Mouse (Mus musculus): ENCODE results near the gene Cnot9.
A peak's percentile ranks its signal among the peaks of the same experiment; 100 is the strongest.
"Not testable (repeated sequence)": the region's sequence is repeated elsewhere in the genome, so short reads cannot be mapped to it uniquely, and the experiment has no call there.

Cnot9 gene

GRCm38 (mm10) chr1:74505721-74506464 is at the start of gene Cnot9:
TSS of gene Cnot9 (plus strand) at chr1:74506058.
- DNase-seq (ENCODE audit: low read depth, low spot score): peak; percentile 99

GRCm38 (mm10) chr1:74460273-74460672 is 45.6 kb upstream of the Cnot9 start:
- DNase-seq (ENCODE audit: low read depth, low spot score): no peak

- DNase-seq (ENCODE audit: low read depth, low spot score): no peak
Measured at GRCm38 (mm10) chr1:74485792-74486191, 20.1 kb upstream of the Cnot9 start.

- no peak for DNase-seq (ENCODE audit: low read depth, low spot score)
Measured at GRCm38 (mm10) chr1:74501106-74501505, 4.8 kb upstream of the Cnot9 start.

GRCm38 (mm10) chr1:74505393-74505720 is 501 bp upstream of the Cnot9 start:
- no peak for DNase-seq (ENCODE audit: low read depth, low spot score)

GRCm38 (mm10) chr1:74506471-74506881 is 618 bp downstream of the Cnot9 start:
- DNase-seq (ENCODE audit: low read depth, low spot score): peak; percentile 64

GRCm38 (mm10) chr1:74507780-74508179 is 1.9 kb downstream of the Cnot9 start:
- DNase-seq (ENCODE audit: low read depth, low spot score): no peak

- DNase-seq (ENCODE audit: low read depth, low spot score): no peak
Measured at GRCm38 (mm10) chr1:74511306-74511705, 5.4 kb downstream of the Cnot9 start.

- not testable (repeated sequence) for DNase-seq (ENCODE audit: low read depth, low spot score)
Measured at GRCm38 (mm10) chr1:74512999-74513398, 7.1 kb downstream of the Cnot9 start.

- no peak for DNase-seq (ENCODE audit: low read depth, low spot score)
Measured at GRCm38 (mm10) chr1:74519875-74520274, 14.0 kb downstream of the Cnot9 start.

- DNase-seq (ENCODE audit: low read depth, low spot score): no peak
Measured at GRCm38 (mm10) chr1:74524746-74525145, 18.9 kb downstream of the Cnot9 start.

GRCm38 (mm10) chr1:74528589-74528988 is 22.7 kb downstream of the Cnot9 start:
- no peak for DNase-seq (ENCODE audit: low read depth, low spot score)

GRCm38 (mm10) chr1:74538650-74539049 is 32.8 kb downstream of the Cnot9 start:
- no peak for DNase-seq (ENCODE audit: low read depth, low spot score)

- DNase-seq (ENCODE audit: low read depth, low spot score): no peak
Measured at GRCm38 (mm10) chr1:74542451-74542961, 36.6 kb downstream of the Cnot9 start, which contains the start of gene Plcd4. TSS of gene Plcd4 (plus strand) at chr1:74542888.

GRCm38 (mm10) chr1:74544184-74544583 is 38.3 kb downstream of the Cnot9 start, which contains the start of gene Usp37:
TSS of gene Usp37 (minus strand) at chr1:74544284.
- DNase-seq (ENCODE audit: low read depth, low spot score): no peak

GRCm38 (mm10) chr1:74559061-74559460 is 53.2 kb downstream of the Cnot9 start:
- no peak for DNase-seq (ENCODE audit: low read depth, low spot score)

- no peak for DNase-seq (ENCODE audit: low read depth, low spot score)
Measured at GRCm38 (mm10) chr1:74565834-74566233, 60.0 kb downstream of the Cnot9 start.

GRCm38 (mm10) chr1:74569739-74570719 is 64.2 kb downstream of the Cnot9 start:
- no peak for DNase-seq (ENCODE audit: low read depth, low spot score)
